Mouse (Mus musculus) midbrain, postnatal 0 days (tissue): ENCODE measurements around the gene Mdga1. TPM values are rescaled to one million over a fixed set of nuclear protein-coding genes. Genes with fewer than 3 reads are reported as not detected.
A peak's percentile ranks its signal among the peaks of the same experiment; 100 is the strongest.

Experiments used
- ATAC-seq: fragments of 200-750 bp; cut with Nextera tagmentation; 2 replicates; pipeline ENCODE4 v1.8.0; 2017; ENCODE audit warnings: moderate number of reproducible peaks, mild to moderate bottlenecking, moderate TSS enrichment, moderate library complexity; ENCODE audit not compliant: low FRiP score
- DNase-seq: peaks from one replicate; pipeline ENCODE4 v3.0.0-alpha.2; 2015; ENCODE audit warnings: low spot score
- H3K27ac ChIP-seq: fragments of 300-500 bp; sonication (generic); 2 replicates; pipeline ENCODE4 v1.5.1; 2014; ENCODE audit warnings: low read depth, mild to moderate bottlenecking, low read length, mixed read lengths
- H3K27me3 ChIP-seq: fragments of 300-500 bp; sonication (generic); 2 replicates; pipeline ENCODE4 v1.6.1; 2014; ENCODE audit warnings: low read length, control low read depth, mixed read lengths; ENCODE audit not compliant: insufficient read depth
- H3K36me3 ChIP-seq: fragments of 300-500 bp; sonication (generic); 2 replicates; pipeline ENCODE4 v1.6.1; 2014; ENCODE audit warnings: low read length, control low read depth, mixed read lengths; ENCODE audit not compliant: insufficient read depth
- H3K4me1 ChIP-seq: fragments of 300-500 bp; sonication (generic); 2 replicates; pipeline ENCODE4 v1.6.1; 2014; ENCODE audit warnings: mild to moderate bottlenecking, control low read depth, antibody characterized with exemption, low read length, mixed read lengths; ENCODE audit not compliant: insufficient read depth
- H3K4me2 ChIP-seq: fragments of 300-500 bp; sonication (generic); 2 replicates; pipeline ENCODE4 v1.6.1; 2014; ENCODE audit warnings: low read depth, mild to moderate bottlenecking, low read length, mixed read lengths; ENCODE audit not compliant: poor library complexity, severe bottlenecking
- H3K4me3 ChIP-seq: fragments of 300-500 bp; sonication (generic); 2 replicates; pipeline ENCODE4 v1.5.1; 2014; ENCODE audit warnings: low read depth, mild to moderate bottlenecking, low read length, moderate library complexity
- H3K9ac ChIP-seq: fragments of 300-500 bp; sonication (generic); replicated peaks from 2 replicates; pipeline ENCODE4 v1.6.1; 2014; ENCODE audit warnings: mild to moderate bottlenecking, low read length, moderate library complexity, mixed read lengths; ENCODE audit not compliant: poor library complexity, severe bottlenecking
- H3K9me3 ChIP-seq: fragments of 300-500 bp; sonication (generic); 2 replicates; pipeline ENCODE4 v1.6.1; 2016; ENCODE audit warnings: low read length, control low read depth
- CTCF ChIP-seq: IDR thresholded peaks from 2 replicates; pipeline ENCODE4 v1.5.1; 2016; ENCODE audit warnings: antibody characterized with exemption, mild to moderate bottlenecking
- WGBS: fragments of 180-500 bp; shearing (Covaris S2); extraction: QIAGEN DNeasy Blood & Tissue Kit; methylation state at CpG from one replicate; pipeline ENCODE4 v1.1.7; 2014; 5-methylcytosine and 5-hydroxymethylcytosine counted together
- polyA plus RNA-seq: library from polyadenylated mRNA; unstranded; fragments of >200 nt; fragmentation: Nextera tagmentation; extraction: Ambion mirVana; gene quantifications from 2 replicates; pipeline ENCODE4 v1.2.1, GENCODE M21; 2015
- total RNA-seq: library from RNA; depleted of rRNA; stranded (reverse); fragments of >200 nt; gene quantifications from 2 replicates; pipeline ENCODE4 v1.2.3, GENCODE M21; 2014

The Mdga1 gene
- total and polyA plus RNA-seq, 2 experiments from 2014 or later = 16.9 to 64.7 TPM

DNA sequence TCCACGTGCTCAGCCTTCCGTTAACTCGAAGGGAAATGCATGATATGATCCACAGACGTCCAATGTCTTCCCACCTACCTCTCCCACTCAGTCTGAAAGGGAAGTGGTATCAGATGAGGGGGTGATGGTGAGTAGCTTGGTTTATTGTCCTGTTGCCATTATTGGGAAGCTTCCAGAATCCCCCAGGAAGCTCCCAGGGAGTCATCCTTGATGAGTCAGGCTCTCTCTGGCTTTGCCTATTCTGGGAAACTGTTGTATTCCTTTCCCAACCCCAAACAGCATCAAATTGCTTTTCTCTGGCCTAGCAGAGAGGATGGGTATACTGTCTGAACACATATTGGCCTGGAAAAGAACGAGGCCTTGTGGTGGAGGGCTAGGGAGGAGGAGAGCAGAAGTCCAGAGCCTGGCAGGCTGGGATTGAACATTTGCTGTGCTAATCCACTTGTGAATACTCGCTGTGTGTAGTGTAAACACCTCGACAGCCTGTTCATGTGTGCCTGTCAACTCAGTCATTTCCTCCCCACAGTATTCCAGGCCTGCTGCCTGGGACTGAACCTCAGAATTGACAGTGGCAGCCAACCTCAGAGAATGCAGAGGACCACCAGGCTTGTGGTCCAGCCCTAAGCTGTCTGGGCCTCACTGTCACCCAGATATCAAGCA lies 79.3 kb downstream of the Mdga1 start:
- no peak for ATAC-seq
- H3K4me2 ChIP-seq = no peak overlapping the region
- H3K4me3 ChIP-seq = no peak overlapping the region
- 0 out of 2 replicates have a peak, but pooled peaks cover 12% of the 10 kb centered on the region for H3K4me1 ChIP-seq
- no peaks in the 10 kb centered on the region for H3K27me3 ChIP-seq
- 69% methylated on average over 7 of the region's 7 CpGs for WGBS
- no peaks in the 10 kb centered on the region for H3K36me3 ChIP-seq
- no peak overlapping the region for H3K27ac ChIP-seq
- DNase-seq = no peak
- TF ChIP-seq CTCF = no peak
- H3K9ac ChIP-seq = no peak overlapping the region
- H3K9me3 ChIP-seq = no peaks in the 10 kb centered on the region

DNA sequence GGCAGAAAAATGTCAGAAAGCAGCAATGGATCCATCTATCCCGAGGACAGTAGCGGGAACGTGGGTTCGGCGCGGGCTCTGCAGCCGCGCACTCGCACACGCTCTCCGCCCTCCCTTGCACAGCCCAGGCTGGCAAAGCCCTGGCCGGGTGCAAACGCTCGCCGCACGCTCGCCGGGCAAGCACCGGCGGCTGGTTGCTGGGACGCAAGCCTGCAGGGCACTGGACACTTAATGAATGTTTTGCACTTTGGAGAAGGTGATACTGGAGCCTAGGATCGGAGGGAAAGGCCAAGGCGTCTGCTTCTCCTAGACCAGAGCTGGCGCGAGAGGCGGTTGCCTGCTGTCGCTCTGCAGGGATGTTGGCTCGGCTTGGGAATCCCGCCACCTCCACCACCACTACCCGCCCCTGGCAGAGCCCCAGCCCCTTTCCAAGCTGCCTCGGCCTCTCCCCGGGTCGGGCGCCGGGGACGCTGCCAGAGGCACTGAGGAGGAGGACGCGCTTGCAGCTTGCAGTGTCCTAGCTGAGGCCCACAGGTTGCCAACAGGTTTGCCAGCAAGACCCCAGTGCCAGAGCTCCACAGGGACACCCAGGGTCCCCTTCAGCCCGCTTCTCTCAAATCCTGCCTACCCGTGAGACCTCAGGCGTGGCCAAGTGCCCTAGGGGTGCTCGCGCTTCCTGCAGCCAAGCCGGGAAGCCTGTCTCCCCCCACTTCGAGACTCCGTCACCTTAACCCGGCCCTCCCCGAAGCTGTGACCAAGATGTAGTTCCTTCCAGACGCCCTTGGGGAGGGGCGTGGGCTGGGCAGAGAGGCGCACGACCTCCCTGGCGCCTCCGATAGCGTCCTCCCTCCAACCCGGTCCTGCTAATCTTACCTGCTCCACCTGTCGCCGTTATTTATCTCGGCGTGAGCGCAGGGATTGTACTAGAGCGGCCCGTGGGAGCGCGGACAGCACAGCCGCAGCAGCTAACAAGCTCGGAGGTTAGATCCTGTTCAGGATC lies 80.6 kb downstream of the Mdga1 start:
- no peak for TF ChIP-seq CTCF
- DNase-seq = peak; percentile 83
- Histone ChIP-seq H3K36me3 (no peaks in the 10 kb centered on the region), H3K27ac (peak overlapping the region; percentile 85), H3K4me3 (peak overlapping the region; percentile 70), H3K9me3 (no peaks in the 10 kb centered on the region), H3K4me2 (peak overlapping the region; percentile 99), H3K9ac (peak overlapping the region; percentile 72), H3K4me1 (0 out of 2 replicates have a peak, but pooled peaks cover 14% of the 10 kb centered on the region), H3K27me3 (no peaks in the 10 kb centered on the region)
- ATAC-seq = peak; percentile 72
- under 1% methylated on average over 67 of the region's 67 CpGs for WGBS

DNA sequence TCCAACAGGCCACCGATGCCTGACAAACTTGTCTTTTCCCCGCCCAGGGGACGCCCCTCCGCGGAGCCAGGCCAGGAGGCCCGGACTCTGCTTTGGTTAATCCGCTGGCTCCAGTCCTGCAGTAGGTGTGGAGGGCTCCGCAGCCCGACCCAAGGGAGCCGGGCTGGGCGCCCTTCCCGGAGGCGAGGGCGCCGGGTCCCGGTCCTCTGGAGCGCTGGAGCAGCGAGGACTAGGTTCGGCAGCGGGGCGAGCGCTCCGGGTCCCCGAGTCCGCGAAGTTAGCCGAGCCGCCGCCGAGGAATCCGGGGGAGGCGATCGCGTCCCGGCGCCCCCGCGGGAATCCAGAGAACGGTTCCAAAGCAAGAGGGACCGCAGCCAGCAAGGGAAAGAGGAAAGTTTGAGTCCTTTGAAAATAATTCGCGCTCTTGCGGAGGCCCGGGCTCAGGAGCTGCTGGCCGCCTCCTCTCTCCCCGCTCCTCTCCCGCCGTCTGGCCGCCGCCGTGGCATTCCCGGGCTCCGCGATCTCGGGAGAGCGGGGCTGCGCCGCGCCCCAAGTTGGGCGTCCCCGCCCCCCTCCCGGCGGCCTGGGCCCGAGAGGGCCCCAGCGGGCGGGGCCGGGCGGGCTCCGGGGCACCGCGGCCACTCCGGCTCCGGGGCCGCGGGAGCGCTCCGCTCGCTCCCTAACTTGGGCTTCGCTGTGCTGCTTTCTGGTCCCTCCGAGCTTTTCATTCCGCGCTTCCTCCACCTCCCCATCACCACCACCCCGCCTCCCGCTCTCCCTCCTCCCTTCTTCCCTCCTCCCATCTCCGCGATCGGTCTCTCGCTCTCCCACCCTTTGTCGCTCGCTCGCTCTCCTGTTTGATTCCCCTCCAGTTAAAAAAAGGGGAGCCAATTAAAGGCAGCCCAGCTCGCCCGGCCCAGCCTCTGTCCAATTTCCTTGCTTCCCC lies 81.7 kb downstream of the Mdga1 start:
- Histone ChIP-seq H3K9me3 (no peaks in the 10 kb centered on the region), H3K36me3 (no peaks in the 10 kb centered on the region), H3K4me1 (peaks cover 18% of the 10 kb centered on the region; the same call in 1 of the 2 replicates), H3K27me3 (no peaks in the 10 kb centered on the region), H3K4me3 (peak overlapping the region; percentile 70), H3K27ac (peak overlapping the region; percentile 85), H3K9ac (peak overlapping the region; percentile 72), H3K4me2 (peak overlapping the region; percentile 99)
- DNase-seq (peak; percentile 90), ATAC-seq (peak; percentile 62)
- TF ChIP-seq CTCF = no peak
- 1% methylated on average over 64 of the region's 93 CpGs for WGBS

DNA sequence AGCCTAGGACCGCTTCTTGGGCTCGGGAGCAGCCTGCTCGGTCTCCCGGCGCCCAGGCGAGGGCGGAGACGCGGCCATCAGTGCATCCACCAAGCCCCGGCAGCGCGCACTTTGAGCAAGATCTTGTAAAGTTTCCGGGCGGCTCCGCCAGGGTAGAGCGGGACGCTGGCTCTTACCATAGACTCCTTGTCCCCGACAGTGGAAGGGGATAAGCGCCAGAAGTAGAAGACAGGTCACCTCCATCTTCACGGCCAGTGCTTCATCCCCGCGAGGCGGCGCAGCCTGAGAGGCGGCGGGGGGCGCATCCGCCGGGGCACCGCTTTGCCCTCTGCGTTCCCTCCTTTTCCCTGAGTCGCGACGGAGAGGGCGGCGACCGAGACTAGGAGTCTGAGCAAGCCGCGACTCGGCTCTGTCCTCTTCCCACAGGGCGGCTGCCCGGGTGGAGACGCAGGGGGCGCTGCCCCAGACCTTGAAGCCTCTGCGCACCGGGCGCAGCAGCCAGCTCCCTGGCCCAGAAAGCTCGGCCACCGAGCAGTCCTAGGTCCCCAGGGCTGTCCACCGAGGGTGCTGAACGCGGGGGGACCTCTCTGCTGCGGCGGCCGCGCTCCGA lies 82.5 kb downstream of the Mdga1 start:
- TF ChIP-seq CTCF = peak; percentile 46
- under 1% methylated on average over 50 of the region's 57 CpGs for WGBS
- Histone ChIP-seq H3K27me3 (no peaks in the 10 kb centered on the region), H3K9ac (peak overlapping the region; percentile 72), H3K36me3 (no peaks in the 10 kb centered on the region), H3K4me1 (peaks cover 18% of the 10 kb centered on the region; the same call in 1 of the 2 replicates), H3K4me3 (peak overlapping the region; percentile 70), H3K27ac (peak overlapping the region; percentile 85), H3K9me3 (no peaks in the 10 kb centered on the region), H3K4me2 (peak overlapping the region; percentile 99)
- DNase-seq (peak; percentile 37), ATAC-seq (peak; percentile 32; the same call in 1 of the 2 replicates)

DNA sequence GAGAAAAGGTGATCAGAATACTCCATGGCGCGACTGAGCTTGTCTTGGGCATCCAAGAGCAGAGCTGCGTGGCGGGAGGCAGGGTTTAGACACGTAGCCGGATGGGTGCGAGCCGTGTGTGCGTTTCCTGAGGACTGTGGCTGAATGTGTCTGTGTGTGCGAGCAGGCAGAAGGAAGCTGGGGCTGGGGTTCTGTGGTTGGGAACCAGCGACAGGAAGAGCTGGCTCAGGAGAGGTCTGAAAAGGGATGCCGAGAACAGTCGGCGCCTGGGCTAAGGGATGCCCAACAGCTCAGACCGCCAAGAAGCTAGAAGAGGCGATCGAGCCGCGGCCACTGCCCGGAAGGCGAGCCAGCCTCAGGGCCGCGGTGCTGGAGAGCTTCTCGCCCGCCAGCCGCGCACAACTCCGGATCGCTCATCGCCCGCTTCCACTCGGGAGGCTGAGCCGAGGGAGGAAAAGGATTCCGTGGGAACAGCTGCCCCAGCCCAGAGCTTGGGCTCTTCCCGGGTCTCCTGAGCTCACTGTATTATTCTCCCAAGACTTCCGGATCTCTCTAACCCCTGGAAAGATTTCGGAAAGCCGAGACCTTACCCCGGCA lies 83.1 kb downstream of the Mdga1 start:
- DNase-seq = peak; percentile 36
- H3K27me3 ChIP-seq = no peaks in the 10 kb centered on the region
- no peaks in the 10 kb centered on the region for H3K9me3 ChIP-seq
- peak overlapping the region; percentile 70 for H3K4me3 ChIP-seq
- under 1% methylated on average over 39 of the region's 39 CpGs for WGBS
- H3K4me1 ChIP-seq = peaks cover 18% of the 10 kb centered on the region; the same call in 1 of the 2 replicates
- H3K27ac ChIP-seq = peak overlapping the region; percentile 85
- H3K36me3 ChIP-seq = no peaks in the 10 kb centered on the region
- no peak for ATAC-seq
- peak overlapping the region; percentile 72 for H3K9ac ChIP-seq
- TF ChIP-seq CTCF = no peak
- peak overlapping the region; percentile 99 for H3K4me2 ChIP-seq
